In the genomic region with DNA sequence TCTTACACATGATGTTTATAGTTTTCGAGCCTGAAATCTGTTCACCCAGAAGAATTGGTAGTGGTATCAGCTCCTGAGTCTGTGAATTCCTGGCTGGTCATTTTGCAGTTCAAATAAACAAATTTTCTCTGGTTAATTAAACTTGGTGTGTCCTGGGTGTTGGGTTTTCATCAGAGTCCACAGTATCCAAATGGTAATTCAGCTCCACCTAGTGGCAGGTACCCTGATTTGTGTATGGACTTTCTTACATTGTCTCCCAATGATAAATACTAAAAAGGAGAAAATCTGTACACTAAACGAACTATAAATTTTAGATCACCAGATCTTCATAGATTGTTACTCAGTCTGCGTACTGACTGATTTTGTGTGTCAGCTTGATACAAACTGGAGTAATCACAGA, we compare ENCODE assay signal across 13 mouse cellular contexts. TPM values are rescaled to one million over a fixed set of nuclear protein-coding genes. Genes with fewer than 3 reads are reported as not detected.
DNase-seq lines count a peak whose midpoint lies in the region; ATAC-seq and TF ChIP-seq lines count a peak whose summit lies in the region.
"Had no signal": no experiment of that assay in that cellular context is flagged by ENCODE, and none has a peak within 500 bp of the region (broad histone marks: within the 10 kb centered on the region; RNA-seq: fewer than 3 reads in every experiment).

No protein-coding gene starts in this region.

- H3K4me2 ChIP-seq in intestine, postnatal 0 days (replicated peaks; ENCODE audit: low read depth) = no peak overlapping the region
- H3K4me2 ChIP-seq in intestine, embryonic 15.5 days (replicated peaks) = no peak overlapping the region
- H3K4me2 ChIP-seq in neural tube, embryonic 11.5 days (ENCODE audit: low read depth) = no peak overlapping the region
- H3K4me2 ChIP-seq: midbrain, embryonic 15.5 days had no signal

- no peak overlapping the region for H3K9ac ChIP-seq in intestine, postnatal 0 days (ENCODE audit: low read depth, low read length)
- no peak overlapping the region for H3K9ac ChIP-seq in intestine, embryonic 15.5 days
- no peak overlapping the region for H3K9ac ChIP-seq in neural tube, embryonic 11.5 days (ENCODE audit: low read length)
- H3K9ac ChIP-seq: midbrain, embryonic 15.5 days had no signal

- TF ChIP-seq CTCF in intestine, postnatal 0 days (IDR thresholded peaks at IDR 0.05; ENCODE audit: low read depth) = peak; percentile 73
- peak; percentile 28; the same call in 1 of the 2 replicates for TF ChIP-seq CTCF in brain, embryonic 14.5 days (IDR thresholded peaks at IDR 0.05; ENCODE audit: borderline replicate concordance, extremely low read depth, insufficient read depth, insufficient read length)

- DNase-seq in neural tube, embryonic 11.5 days (ENCODE audit: low spot score) = no peak
- DNase-seq in neural tube, embryonic 10.5 days (ENCODE audit: extremely low spot score, low spot score) = no peak
- peak; percentile 43 for DNase-seq in brain, embryonic 14.5 days (ENCODE audit: low read depth)
- peak; percentile 20 for DNase-seq in retina, postnatal 1 day
- no peak for DNase-seq in thymus, postnatal 25 days
- DNase-seq in heart, postnatal 25 days (ENCODE audit: low spot score) = no peak
- DNase-seq: cerebellum, adult 8-10 months had no signal

- no peak overlapping the region for H3K4me3 ChIP-seq in intestine, postnatal 0 days (ENCODE audit: low read depth, low read length)
- no peak overlapping the region for H3K4me3 ChIP-seq in intestine, embryonic 15.5 days (replicated peaks)
- no peak overlapping the region for H3K4me3 ChIP-seq in neural tube, embryonic 11.5 days (ENCODE audit: low read depth, low read length)
- H3K4me3 ChIP-seq: midbrain, embryonic 15.5 days had no signal

- WGBS in intestine, postnatal 0 days = 62% methylated on average over 3 of the region's 3 CpGs
- 62% methylated on average over 3 of the region's 3 CpGs for WGBS in intestine, embryonic 15.5 days
- WGBS in neural tube, embryonic 11.5 days = 64% methylated on average over 3 of the region's 3 CpGs

- H3K9me3 ChIP-seq in intestine, postnatal 0 days (ENCODE audit: control insufficient read depth) = no peaks in the 10 kb centered on the region
- no peaks in the 10 kb centered on the region for H3K9me3 ChIP-seq in intestine, embryonic 15.5 days
- H3K9me3 ChIP-seq in neural tube, embryonic 11.5 days (ENCODE audit: control insufficient read depth, low read length) = no peaks in the 10 kb centered on the region
- H3K9me3 ChIP-seq: midbrain, embryonic 15.5 days had no signal

- intact Hi-C loops in heart, postnatal 25 days (cut with DNase I) = no loop called here

- H3K27ac ChIP-seq in intestine, postnatal 0 days (ENCODE audit: low read depth, low read length) = no peak overlapping the region
- H3K27ac ChIP-seq in intestine, embryonic 15.5 days = no peak overlapping the region
- H3K27ac ChIP-seq in neural tube, embryonic 11.5 days (ENCODE audit: low read depth, low read length) = no peak overlapping the region
- H3K27ac ChIP-seq: midbrain, embryonic 15.5 days had no signal

- no peak for TF ChIP-seq POLR2A in brain, embryonic 14.5 days (IDR thresholded peaks at IDR 0.05; ENCODE audit: borderline replicate concordance, extremely low read depth, insufficient read depth, insufficient read length, poor library complexity, severe bottlenecking)

- H3K36me3 ChIP-seq in intestine, postnatal 0 days (ENCODE audit: control insufficient read depth, insufficient read depth) = no peaks in the 10 kb centered on the region
- H3K36me3 ChIP-seq in intestine, embryonic 15.5 days = no peaks in the 10 kb centered on the region
- no peaks in the 10 kb centered on the region for H3K36me3 ChIP-seq in neural tube, embryonic 11.5 days (ENCODE audit: control insufficient read depth, insufficient read depth, low read length)
- H3K36me3 ChIP-seq: midbrain, embryonic 15.5 days had no signal

- no peak for ATAC-seq in intestine, postnatal 0 days
- no peak for ATAC-seq in intestine, embryonic 15.5 days
- ATAC-seq in neural tube, embryonic 11.5 days (ENCODE audit: insufficient read depth, low FRiP score, low TSS enrichment) = peak; percentile 60; the same call in 1 of the 2 replicates
- ATAC-seq: midbrain, embryonic 15.5 days had no signal

- no peaks in the 10 kb centered on the region for H3K4me1 ChIP-seq in intestine, postnatal 0 days (replicated peaks; ENCODE audit: control insufficient read depth, insufficient read depth, low read length)
- H3K4me1 ChIP-seq in intestine, embryonic 15.5 days (replicated peaks) = no peaks in the 10 kb centered on the region
- H3K4me1 ChIP-seq in neural tube, embryonic 11.5 days (ENCODE audit: control insufficient read depth, insufficient read depth, low read length) = no peaks in the 10 kb centered on the region
- H3K4me1 ChIP-seq: midbrain, embryonic 15.5 days had no signal

- no peaks in the 10 kb centered on the region for H3K27me3 ChIP-seq in intestine, postnatal 0 days (replicated peaks; ENCODE audit: control insufficient read depth, insufficient read depth, low read length)
- no peaks in the 10 kb centered on the region for H3K27me3 ChIP-seq in intestine, embryonic 15.5 days (replicated peaks)
- no peaks in the 10 kb centered on the region for H3K27me3 ChIP-seq in neural tube, embryonic 11.5 days (ENCODE audit: control insufficient read depth, insufficient read depth, low read length)
- H3K27me3 ChIP-seq: midbrain, embryonic 15.5 days had no signal

RNA-seq across cellular contexts. Expression of a gene that starts 3.4 kb away (rescaled TPM):
- 5.9 and 6.9 TPM in 2 replicates for polyA plus RNA-seq in intestine, postnatal 0 days (2015; fragmentation: Nextera tagmentation; extraction: Ambion mirVana)
- 3.1 and 3.6 TPM in 2 replicates for polyA plus RNA-seq in intestine, embryonic 15.5 days (2015; fragmentation: Nextera tagmentation; extraction: Ambion mirVana)
- polyA plus RNA-seq in neural tube, embryonic 11.5 days (2014; fragmentation: Nextera tagmentation; extraction: Ambion mirVana) = not detected in 2 replicates
- not detected in 2 replicates for polyA plus RNA-seq in brain, embryonic 14.5 days (2012; rRNA removed)
- total RNA-seq in heart, postnatal 25 days (2021) = not detected
- total RNA-seq: hematopoietic stem cell, adult 5-6 weeks had no signal
- polyA plus RNA-seq: frontal cortex, adult 2 months; limb, embryonic 14.5 days; midbrain, embryonic 15.5 days had no signal

Comparison
In these comparisons a context has a peak if more than half of its experiments do, and no peak if none do; other contexts are left out.
1. DNase-seq: peak in brain, embryonic 14.5 days (single experiment) and retina, postnatal 1 day (single experiment); none in neural tube, embryonic 11.5 days (single experiment), neural tube, embryonic 10.5 days (single experiment), thymus, postnatal 25 days (single experiment) and heart, postnatal 25 days (single experiment).